Mouse (Mus musculus) limb, embryonic 12.5 days (tissue): ENCODE results near the gene Bglap. TPM values are rescaled to one million over a fixed set of nuclear protein-coding genes. Genes with fewer than 3 reads are reported as not detected.
A peak's percentile ranks its signal among the peaks of the same experiment; 100 is the strongest.
"Not testable (repeated sequence)": the region's sequence is repeated elsewhere in the genome, so short reads cannot be mapped to it uniquely, and the experiment has no call there.

Experiments
- ATAC-seq: fragments of 200-750 bp; cut with Nextera tagmentation; 2 replicates; pipeline ENCODE4 v1.8.0; 2017; ENCODE audit warnings: low read depth, moderate TSS enrichment; ENCODE audit not compliant: insufficient number of reproducible peaks, insufficient read depth, low FRiP score, low TSS enrichment
- H3K27ac ChIP-seq: fragments of 300-500 bp; sonication (generic); 2 replicates; pipeline ENCODE4 v1.5.1; 2016; ENCODE audit warnings: mild to moderate bottlenecking, moderate library complexity
- H3K27me3 ChIP-seq: fragments of 300-500 bp; sonication (generic); 2 replicates; pipeline ENCODE4 v1.6.1; 2016; ENCODE audit warnings: mild to moderate bottlenecking, moderate library complexity
- H3K36me3 ChIP-seq: fragments of 300-500 bp; sonication (generic); 2 replicates; pipeline ENCODE4 v1.6.1; 2016; ENCODE audit warnings: mild to moderate bottlenecking, moderate library complexity
- H3K4me1 ChIP-seq: fragments of 300-500 bp; sonication (generic); replicated peaks from 2 replicates; pipeline ENCODE4 v1.6.1; 2016
- H3K4me2 ChIP-seq: fragments of 300-500 bp; sonication (generic); 2 replicates; pipeline ENCODE4 v1.6.1; 2016; ENCODE audit warnings: mild to moderate bottlenecking, moderate library complexity
- H3K4me3 ChIP-seq: fragments of 300-500 bp; sonication (generic); replicated peaks from 2 replicates; pipeline ENCODE4 v1.5.1; 2016; ENCODE audit warnings: mild to moderate bottlenecking
- H3K9ac ChIP-seq: fragments of 300-500 bp; sonication (generic); replicated peaks from 2 replicates; pipeline ENCODE4 v1.6.1; 2016; ENCODE audit warnings: mild to moderate bottlenecking, moderate library complexity
- H3K9me3 ChIP-seq: fragments of 300-500 bp; sonication (generic); 2 replicates; pipeline ENCODE4 v1.6.1; 2016; ENCODE audit warnings: mild to moderate bottlenecking, moderate library complexity
- WGBS: fragments of 180-500 bp; shearing (Covaris S2); methylation state at CpG from one replicate; pipeline ENCODE4 v1.1.7; 2016; 5-methylcytosine and 5-hydroxymethylcytosine counted together
- polyA plus RNA-seq: library from polyadenylated mRNA; unstranded; fragments of >200 nt; fragmentation: Nextera tagmentation; extraction: Ambion mirVana; gene quantifications from 2 replicates; pipeline ENCODE4 v1.2.1, GENCODE M21; 2016

Gene Bglap
- polyA plus RNA-seq, 1 experiment from 2014 or later: not detected

DNA sequence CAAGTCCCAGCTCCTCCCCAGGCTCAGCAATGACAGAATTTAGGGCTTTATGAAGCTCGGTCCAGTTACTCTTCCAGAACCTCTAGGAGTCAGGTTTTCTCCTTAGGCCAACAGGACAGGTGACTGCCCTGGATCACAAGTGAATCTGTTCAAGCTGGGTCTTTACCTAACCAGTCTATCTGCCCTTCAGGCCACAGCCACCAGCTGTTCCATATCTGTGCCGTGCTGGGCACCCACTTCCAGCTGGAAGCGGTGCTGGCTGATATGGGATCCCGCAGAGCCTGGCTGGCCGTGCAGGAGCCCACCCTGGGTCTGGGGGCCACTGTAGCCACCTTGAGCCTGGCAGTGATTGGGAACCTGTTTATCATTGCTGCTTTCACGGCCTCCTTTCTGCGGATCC lies 1.9 kb downstream of the Bglap start:
- H3K4me1 ChIP-seq, H3K9ac ChIP-seq, H3K4me3 ChIP-seq, H3K9me3 ChIP-seq, H3K36me3 ChIP-seq, H3K27ac ChIP-seq, H3K27me3 ChIP-seq, ATAC-seq: not testable (repeated sequence)
- 45% methylated on average over 2 of the region's 7 CpGs for WGBS
- H3K4me2 ChIP-seq: peak overlapping the region; percentile 59; the same call in 1 of the 2 replicates

DNA sequence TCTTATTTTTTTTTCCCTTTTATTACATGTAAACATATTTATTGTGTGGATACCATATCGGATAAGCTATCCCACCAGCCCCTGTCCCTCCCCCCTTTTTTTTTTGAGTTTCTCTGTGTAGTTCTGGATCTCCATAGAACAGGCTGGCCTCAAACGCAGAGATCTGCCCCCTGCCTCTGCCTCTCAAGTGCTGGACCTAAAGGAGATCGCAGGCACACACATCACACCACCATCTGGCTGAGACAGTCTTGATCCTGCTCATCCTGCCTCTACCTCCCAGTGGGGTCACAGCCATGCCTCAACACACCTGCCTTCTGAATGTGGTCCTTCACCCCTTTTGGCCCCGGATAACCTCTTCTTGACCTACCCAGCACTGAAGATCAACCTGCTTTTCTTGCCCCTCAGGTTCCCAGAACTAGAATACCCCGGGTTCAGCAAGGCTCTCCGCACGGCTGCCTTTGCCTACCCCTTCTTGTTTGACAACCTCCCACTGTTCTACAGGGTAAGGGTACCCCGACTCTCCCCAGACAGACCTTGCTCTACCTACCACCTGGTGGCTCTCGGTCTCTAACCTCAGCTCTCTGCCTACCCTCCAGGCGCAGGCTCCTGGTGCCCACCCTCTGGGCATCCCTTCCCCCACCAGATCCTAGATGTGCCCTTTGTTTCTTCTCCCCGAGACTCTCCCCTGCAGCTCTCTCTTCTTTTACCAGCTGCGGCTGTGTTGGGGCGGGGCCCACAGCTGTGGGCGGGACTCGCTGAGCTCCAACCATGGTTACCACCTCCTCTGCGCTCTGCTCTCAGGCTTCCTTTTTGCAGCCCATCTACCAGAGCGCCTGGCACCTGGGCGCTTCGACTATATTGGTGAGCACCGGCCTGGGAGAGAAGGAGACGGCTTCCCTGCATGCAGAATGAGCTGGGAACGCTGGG lies 2.6 kb downstream of the Bglap start:
- H3K4me2 ChIP-seq: peak overlapping the region; percentile 59
- H3K9ac ChIP-seq: 0 out of 2 replicates have a peak overlapping the region, but pooled peaks have one; percentile 31
- not testable (repeated sequence) for H3K9me3 ChIP-seq, H3K36me3 ChIP-seq, H3K27me3 ChIP-seq, H3K4me1 ChIP-seq, H3K27ac ChIP-seq
- peak overlapping the region; percentile 31 for H3K4me3 ChIP-seq
- WGBS: 8% methylated on average over 20 of the region's 22 CpGs
- ATAC-seq: peak; percentile 77

DNA sequence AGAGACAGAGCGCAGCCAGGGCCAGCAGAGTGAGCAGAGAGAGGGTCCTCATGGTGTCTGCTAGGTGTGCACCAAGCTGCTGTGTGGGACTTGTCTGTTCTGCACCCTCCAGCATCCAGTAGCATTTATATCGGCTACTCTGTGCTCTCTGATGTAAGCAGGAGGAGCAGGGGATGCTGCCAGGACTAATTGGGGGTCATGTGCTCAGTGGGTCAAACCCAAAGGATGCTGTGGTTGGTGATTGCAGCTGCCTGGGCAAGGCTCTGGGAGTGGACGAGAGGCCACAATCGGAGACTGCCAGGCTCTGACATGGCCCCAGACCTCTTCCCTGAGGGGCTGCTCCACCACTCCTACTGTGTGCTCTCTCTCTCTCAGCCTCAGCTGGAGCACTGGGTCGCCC lies 5.7 kb downstream of the Bglap start, which contains the start of gene Bglap2:
Bglap2 (minus strand) TSS at position 101 of the 400 bp plus-strand sequence.
- H3K4me3 ChIP-seq, H3K9ac ChIP-seq, H3K4me2 ChIP-seq, ATAC-seq, H3K9me3 ChIP-seq, H3K36me3 ChIP-seq, H3K4me1 ChIP-seq, H3K27me3 ChIP-seq, H3K27ac ChIP-seq: not testable (repeated sequence)
- 78% methylated on average over 5 of the region's 5 CpGs for WGBS

DNA sequence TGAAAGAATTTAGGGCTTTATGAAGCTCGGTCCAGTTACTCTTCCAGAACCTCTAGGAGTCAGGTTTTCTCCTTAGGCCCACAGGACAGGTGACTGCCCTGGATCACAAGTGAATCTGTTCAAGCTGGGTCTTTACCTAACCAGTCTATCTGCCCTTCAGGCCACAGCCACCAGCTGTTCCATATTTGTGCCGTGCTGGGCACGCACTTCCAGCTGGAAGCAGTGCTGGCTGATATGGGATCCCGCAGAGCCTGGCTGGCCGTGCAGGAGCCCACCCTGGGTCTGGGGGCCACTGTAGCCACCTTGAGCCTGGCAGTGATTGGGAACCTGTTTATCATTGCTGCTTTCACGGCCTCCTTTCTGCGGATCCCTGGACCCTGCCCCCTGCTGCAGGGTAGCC lies 7.6 kb downstream of the Bglap start:
- WGBS: 16% methylated on average over 6 of the region's 7 CpGs
- peak overlapping the region; percentile 18; the same call in 1 of the 2 replicates for H3K4me3 ChIP-seq
- H3K9ac ChIP-seq, H3K9me3 ChIP-seq, H3K27me3 ChIP-seq, H3K36me3 ChIP-seq, H3K27ac ChIP-seq, H3K4me1 ChIP-seq: not testable (repeated sequence)
- peak; percentile 22; the same call in 1 of the 2 replicates for ATAC-seq
- H3K4me2 ChIP-seq: peak overlapping the region; percentile 49

DNA sequence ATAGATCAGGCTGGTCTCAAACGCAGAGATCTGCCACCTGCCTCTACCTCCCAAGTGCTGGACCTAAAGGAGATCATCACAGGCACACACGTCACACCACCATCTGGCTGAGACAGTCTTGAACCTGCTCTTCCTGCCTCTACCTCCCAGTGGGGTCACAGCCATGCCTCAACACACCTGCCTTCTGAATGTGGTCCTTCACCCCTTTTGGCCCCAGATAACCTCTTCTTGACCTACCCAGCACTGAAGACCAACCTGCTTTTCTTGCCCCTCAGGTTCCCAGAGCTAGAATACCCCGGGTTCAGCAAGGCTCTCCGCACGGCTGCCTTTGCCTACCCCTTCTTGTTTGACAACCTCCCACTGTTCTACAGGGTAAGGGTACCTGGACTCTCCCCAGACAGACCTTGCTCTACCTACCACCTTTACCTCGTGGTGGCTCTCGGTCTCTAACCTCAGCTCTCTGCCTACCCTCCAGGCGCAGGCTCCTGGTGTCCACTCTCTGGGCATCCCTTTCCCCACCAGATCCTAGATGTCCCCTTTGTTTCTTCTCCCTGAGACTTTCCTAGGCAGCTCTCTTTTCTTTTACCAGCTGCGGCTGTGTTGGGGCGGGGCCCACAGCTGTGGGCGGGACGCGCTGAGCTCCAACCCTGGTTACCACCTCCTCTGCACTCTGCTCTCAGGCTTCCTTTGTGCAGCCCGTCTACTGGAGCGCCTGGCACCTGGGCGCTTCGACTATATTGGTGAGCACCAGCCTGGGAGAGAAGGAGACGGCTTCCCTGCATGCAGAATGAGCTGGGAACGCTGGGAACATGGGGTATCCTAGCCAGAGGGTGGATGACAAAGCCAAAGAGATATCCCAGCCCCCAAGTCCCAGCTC lies 8.3 kb downstream of the Bglap start:
- not testable (repeated sequence) for H3K27me3 ChIP-seq, H3K9me3 ChIP-seq, H3K4me1 ChIP-seq, H3K36me3 ChIP-seq
- peak overlapping the region; percentile 18 for H3K4me3 ChIP-seq
- H3K9ac ChIP-seq: 0 out of 2 replicates have a peak overlapping the region, but pooled peaks have one; percentile 23
- H3K4me2 ChIP-seq: peak overlapping the region; percentile 49
- 12% methylated on average over 19 of the region's 19 CpGs for WGBS
- peak; percentile 88 for ATAC-seq
- peak overlapping the region; percentile 23; the same call in 1 of the 2 replicates for H3K27ac ChIP-seq

DNA sequence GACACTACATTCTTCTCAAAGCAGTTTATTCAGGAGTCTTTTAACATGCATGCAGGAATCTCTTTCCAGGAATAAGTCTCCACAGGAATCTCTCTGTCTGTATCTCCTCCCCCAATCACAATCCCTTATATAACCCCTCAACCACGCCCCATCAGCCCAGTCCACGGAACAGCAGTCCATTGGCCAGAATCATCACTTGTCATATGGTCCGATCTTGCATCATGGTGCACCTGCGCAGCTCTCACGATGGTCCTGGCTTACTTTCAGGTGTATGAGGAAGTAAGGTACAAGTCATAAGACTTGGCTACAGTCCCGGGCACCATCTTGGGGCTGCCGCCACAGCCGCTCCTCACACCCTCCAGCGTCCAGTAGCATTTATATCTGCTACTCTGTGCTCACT lies 11.6 kb downstream of the Bglap start, which contains the start of gene Bglap3:
Bglap3 (minus strand) TSS at position 101 of the 400 bp plus-strand sequence.
- ATAC-seq, H3K9ac ChIP-seq, H3K4me1 ChIP-seq, H3K4me2 ChIP-seq, H3K4me3 ChIP-seq, H3K27me3 ChIP-seq, H3K27ac ChIP-seq, H3K36me3 ChIP-seq: not testable (repeated sequence)
- peaks cover 10% of the 10 kb centered on the region for H3K9me3 ChIP-seq
- 94% methylated on average over 9 of the region's 9 CpGs for WGBS

DNA sequence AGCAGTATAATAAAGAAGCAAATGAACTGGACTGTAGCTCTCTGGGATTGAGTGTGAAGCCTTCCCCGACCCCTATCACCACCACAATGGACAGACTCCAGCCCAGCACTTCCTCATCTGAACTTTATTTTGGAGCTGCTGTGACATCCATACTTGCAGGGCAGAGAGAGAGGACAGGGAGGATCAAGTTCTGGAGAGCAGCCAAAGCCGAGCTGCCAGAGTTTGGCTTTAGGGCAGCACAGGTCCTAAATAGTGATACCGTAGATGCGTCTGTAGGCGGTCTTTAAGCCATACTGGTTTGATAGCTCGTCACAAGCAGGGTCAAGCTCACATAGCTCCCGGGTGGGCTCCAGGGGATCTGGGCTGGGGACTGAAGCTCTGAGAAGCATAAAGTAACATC lies 15.8 kb downstream of the Bglap start:
- not testable (repeated sequence) for H3K27ac ChIP-seq, H3K4me3 ChIP-seq, ATAC-seq, H3K9ac ChIP-seq, H3K36me3 ChIP-seq, H3K4me2 ChIP-seq, H3K4me1 ChIP-seq
- 83% methylated on average over 7 of the region's 7 CpGs for WGBS
- Histone ChIP-seq H3K9me3 (peaks cover 10% of the 10 kb centered on the region), H3K27me3 (peaks cover 33% of the 10 kb centered on the region)

DNA sequence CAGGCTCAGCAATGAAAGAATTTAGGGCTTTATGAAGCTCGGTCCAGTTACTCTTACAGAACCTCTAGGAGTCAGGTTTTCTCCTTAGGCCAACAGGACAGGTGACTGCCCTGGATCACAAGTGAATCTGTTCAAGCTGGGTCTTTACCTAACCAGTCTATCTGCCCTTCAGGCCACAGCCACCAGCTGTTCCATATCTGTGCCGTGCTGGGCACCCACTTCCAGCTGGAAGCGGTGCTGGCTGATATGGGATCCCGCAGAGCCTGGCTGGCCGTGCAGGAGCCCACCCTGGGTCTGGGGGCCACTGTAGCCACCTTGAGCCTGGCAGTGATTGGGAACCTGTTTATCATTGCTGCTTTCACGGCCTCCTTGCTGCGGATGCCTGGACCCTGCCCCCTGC lies 16.7 kb downstream of the Bglap start:
- not testable (repeated sequence) for H3K36me3 ChIP-seq, H3K27ac ChIP-seq, H3K4me1 ChIP-seq, ATAC-seq, H3K4me3 ChIP-seq, H3K9ac ChIP-seq
- WGBS: 47% methylated on average over 4 of the region's 7 CpGs
- peaks cover 33% of the 10 kb centered on the region for H3K27me3 ChIP-seq
- H3K4me2 ChIP-seq: peak overlapping the region; percentile 54
- peaks cover 10% of the 10 kb centered on the region for H3K9me3 ChIP-seq

DNA sequence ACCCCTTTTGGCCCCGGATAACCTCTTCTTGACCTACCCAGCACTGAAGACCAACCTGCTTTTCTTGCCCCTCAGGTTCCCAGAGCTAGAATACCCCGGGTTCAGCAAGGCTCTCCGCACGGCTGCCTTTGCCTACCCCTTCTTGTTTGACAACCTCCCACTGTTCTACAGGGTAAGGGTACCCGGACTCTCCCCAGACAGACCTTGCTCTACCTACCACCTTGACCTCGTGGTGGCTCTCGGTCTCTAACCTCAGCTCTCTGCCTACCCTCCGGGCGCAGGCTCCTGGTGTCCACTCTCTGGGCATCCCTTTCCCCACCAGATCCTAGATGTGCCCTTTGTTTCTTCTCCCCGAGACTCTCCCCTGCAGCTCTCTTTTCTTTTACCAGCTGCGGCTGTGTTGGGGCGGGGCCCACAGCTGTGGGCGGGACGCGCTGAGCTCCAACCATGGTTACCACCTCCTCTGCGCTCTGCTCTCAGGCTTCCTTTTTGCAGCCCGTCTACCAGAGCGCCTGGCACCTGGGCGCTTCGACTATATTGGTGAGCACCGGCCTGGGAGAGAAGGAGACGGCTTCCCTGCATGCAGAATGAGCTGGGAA lies 17.3 kb downstream of the Bglap start:
- peak overlapping the region; percentile 27 for H3K4me3 ChIP-seq
- not testable (repeated sequence) for H3K27ac ChIP-seq, H3K9ac ChIP-seq, H3K4me1 ChIP-seq, H3K36me3 ChIP-seq
- ATAC-seq: peak; percentile 67; the same call in 1 of the 2 replicates
- H3K27me3 ChIP-seq: peaks cover 33% of the 10 kb centered on the region
- WGBS: 6% methylated on average over 21 of the region's 22 CpGs
- peak overlapping the region; percentile 54 for H3K4me2 ChIP-seq
- peaks cover 10% of the 10 kb centered on the region for H3K9me3 ChIP-seq

DNA sequence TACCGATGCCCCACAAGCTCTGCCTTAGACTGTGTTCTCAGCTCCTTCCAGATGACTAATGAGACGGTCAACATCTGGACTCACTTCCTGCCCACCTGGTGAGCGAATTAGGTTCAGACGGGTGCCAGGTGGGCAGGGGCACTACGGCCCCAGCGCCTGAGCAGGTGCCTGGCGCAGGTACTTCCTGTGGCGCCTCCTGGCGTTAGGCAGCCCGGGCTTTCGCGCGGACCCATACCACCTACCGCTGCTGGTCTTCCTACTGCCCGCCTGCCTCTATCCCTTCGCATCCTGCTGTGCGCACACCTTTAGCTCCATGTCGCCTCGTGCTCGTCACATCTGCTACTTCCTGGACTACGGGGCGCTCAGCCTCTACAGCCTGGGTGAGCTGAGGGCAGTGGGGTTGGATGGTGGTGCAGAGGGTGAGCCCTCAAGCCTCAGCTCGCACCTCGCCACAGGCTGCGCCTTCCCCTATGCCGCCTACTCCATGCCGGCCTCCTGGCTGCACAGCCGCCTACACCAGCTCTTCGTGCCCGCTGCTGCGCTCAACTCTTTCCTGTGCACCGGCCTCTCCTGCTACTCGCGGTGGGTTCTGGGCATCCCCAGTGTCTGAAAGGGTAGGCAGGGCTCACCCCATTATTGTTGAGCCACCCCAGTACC lies 18.4 kb downstream of the Bglap start:
- H3K4me3 ChIP-seq: no peak overlapping the region
- no peak overlapping the region for H3K4me2 ChIP-seq
- H3K9ac ChIP-seq: no peak overlapping the region
- H3K9me3 ChIP-seq: peaks cover 10% of the 10 kb centered on the region
- 31% methylated on average over 34 of the region's 34 CpGs for whole genome bisulfite sequencing
- H3K27ac ChIP-seq: no peak overlapping the region
- peaks cover 19% of the 10 kb centered on the region for H3K36me3 ChIP-seq
- peaks cover 33% of the 10 kb centered on the region for H3K27me3 ChIP-seq
- ATAC-seq: no peak
- peaks cover 8% of the 10 kb centered on the region; the same call in 1 of the 2 replicates for H3K4me1 ChIP-seq
